Mouse (Mus musculus) A20 (cell line): Measurements from ENCODE around the gene Runx3.

Source experiments
- DNase-seq: peaks from one replicate; pipeline ENCODE4 v3.0.0-alpha.2; 2011; ENCODE audit warnings: low read depth, low spot score

Runx3 gene

DNA sequence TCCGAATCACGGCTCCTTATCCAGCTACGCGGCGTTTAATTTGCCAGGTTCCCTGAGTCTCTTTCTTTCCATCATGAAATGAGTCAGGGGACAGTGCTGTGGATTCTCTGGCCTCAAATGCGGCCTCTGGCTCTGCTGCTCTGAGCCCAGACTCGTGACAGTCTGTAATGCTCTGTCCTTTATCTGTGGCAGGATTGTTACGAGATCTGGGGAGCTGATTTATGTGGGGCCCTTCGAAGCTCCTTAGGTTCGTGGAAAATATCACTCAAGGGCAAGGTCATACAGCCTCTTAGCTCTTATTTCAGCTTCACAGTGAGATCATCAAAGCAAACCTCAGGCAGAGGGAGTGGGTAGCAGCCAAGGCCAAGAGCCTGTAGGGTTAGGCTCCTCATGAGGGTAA lies 6.2 kb upstream of the Runx3 start:
- no peak for DNase-seq

DNA sequence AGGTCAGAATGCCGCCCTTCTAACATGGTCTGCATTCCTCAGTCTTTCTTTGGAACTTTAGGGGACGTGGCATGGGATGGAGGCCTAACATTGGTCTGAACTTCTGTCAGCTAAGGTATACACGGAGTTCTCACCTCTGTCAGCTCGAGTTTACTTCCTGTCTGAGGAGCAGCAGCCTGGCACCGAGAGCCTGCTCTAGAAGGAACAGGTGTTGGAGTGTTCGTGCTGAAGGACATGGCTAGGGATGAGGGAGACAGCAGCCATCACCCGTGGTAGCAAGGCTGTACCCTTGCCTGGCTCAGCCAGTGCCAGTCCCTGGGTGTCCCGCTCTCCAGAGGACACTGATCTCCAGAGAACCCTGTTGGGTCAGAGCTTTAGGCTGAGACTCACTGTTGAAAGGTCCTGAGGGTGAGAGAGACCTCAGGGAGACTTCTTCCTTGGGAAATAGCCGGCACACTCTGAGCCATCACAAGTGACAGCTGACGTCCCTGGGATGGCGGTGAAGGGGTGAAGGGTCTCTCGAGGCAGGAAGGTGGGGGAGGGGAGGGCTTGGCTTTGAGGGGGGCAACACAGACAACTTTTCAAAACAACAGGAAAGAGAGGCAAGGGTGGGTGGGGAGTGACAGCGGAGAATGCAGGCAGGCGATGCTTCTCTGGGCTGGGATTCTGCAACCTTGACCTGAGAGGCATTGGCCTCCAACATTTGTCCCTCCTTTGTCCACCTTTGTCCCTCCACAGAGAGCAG lies 4.9 kb upstream of the Runx3 start:
- no peak for DNase-seq

DNA sequence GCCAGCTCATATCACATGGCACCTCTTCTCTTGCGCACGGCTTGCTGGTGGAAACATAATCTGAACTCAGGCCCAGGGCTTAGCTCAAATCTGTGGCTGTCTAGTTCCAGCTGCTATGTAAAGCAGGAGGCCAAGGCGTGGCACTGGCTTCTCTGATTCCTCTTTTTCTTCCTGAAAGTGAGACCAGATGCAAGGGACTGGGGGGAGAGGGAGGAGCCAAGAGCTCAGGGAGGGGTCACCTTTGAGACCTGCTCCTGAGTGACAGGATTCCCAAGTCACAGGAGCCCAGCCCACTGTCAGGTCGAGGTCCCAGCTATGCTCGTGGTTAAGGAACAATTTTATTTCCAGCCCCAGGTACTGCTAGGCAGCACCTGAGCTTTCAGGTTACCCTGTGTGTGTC lies 4.1 kb upstream of the Runx3 start:
- DNase-seq = no peak

DNA sequence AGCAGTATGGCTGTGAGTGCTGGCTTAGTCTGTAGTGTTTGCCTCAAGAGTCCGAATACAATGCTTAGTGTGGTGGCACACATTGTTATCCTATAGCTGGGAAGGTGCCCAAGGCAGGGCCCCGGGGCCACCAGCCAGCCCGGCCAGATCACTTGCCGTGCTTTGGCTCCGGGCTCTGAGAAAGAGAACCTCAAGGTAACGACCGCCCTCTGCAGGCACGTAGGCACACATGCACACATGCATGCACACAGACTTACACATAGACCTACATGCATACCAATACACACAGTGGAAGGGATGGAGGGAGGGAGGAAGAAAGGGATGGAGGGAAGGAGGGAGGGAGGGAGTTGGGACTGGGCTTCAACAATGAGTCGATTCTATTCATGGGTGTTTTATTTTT lies 2.6 kb upstream of the Runx3 start:
- no peak for DNase-seq

DNA sequence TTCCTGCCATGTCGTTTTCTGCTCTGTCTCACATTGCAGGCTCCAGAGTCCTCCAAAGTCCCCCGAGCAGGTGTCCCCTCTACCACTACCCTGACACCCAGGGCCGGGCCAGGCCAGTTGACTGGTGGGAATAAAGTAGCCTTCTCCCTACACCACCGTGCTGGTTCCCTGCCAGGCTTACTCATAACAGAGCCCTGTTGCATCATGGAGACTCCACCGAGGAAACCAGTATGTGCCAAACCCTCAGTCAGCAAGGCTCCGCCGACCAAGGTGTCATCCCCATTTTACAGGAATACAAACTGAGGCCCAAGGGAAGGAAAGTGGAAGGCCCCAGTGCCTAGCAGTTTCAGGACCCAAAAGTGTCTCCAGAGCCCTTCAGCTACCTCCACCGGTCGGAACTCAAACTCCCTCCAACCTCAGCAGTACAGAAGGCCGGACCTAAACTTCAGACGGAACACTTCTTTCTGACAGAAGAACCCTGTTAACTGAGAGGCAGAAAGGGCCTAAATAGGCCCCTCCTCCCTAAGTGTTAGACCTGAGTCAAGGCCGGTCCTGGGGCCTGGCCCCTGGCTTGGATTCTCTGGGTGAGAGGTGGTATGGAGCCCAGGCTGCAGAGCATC lies 1.5 kb upstream of the Runx3 start:
- DNase-seq = no peak

DNA sequence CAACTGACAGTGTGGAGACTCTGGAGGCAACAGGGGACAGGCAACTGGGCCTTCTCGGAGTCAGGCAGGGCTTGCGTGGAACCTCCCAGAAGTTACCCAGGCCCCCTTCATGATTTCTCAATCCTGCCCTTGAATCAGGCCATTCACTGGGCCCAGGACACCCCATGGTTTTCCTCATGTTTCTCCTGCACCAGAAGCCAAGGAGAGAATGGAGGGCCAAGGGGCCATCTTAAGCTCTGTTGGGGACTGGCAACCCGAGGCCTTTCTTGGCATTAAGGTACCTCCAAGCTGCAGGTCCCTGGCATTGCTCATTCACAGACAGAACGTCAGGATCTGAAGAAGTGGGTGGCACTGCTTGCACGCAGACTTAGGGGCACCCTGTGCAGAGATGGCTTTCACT lies 3.3 kb downstream of the Runx3 start:
- no peak for DNase-seq

DNA sequence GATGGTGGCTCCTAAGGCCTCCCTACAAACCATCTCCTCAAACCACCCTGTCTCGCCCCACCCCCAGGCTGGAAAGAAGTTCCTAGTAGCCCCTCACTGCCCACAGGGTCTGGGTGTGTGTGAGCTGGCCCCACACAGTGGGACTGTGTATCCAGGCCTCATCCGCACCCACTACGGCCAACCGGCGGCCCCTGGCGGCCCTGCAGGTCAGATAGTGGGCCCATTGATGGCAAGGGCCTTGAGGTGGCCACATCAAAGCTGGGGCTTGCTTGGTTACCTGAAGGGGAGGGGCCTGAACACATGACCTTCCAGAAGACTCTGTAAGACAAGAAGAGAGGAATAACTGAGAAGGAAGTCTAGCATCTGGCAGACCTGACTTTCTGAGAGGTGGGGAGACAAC lies 4.3 kb downstream of the Runx3 start:
- DNase-seq = no peak

DNA sequence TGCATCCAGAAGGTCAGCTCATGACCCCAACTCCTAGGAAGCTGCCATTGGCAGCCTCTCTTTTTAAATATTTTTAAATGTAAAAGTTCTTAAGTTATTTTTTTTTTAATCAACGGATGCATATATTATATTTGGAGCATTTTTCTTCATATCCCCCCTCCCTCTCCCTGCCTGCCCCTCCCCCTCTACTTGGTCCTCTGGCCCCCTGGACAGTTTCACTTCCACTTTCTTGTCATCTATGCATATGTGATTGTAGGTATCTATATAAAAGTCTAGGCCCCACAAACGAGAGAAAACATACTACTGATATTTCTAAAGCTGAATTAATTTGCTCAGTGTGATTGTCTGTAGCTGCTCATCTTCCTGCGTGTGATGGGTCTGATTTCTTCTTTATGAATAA lies 4.7 kb downstream of the Runx3 start:
- DNase-seq = peak; percentile 38

DNA sequence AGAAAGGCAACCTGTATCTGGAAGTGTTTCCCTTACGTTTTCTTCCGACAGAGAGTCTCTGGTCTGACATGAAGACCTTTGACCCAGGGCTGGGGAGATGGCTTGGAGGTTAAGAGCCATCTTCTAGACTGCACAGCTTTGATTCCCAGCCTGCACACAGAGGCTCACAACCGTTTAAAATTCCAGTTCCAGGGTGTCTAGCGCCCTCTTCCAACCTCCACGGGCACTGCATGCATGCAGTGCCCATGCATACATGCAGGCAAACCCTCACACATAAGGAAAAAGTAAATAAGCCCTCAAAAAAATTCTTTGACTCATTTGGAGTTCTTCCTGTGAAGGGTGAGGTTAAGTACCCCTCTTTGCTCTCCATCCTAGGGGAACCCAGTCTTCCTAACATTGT lies 5.9 kb downstream of the Runx3 start:
- DNase-seq = no peak

DNA sequence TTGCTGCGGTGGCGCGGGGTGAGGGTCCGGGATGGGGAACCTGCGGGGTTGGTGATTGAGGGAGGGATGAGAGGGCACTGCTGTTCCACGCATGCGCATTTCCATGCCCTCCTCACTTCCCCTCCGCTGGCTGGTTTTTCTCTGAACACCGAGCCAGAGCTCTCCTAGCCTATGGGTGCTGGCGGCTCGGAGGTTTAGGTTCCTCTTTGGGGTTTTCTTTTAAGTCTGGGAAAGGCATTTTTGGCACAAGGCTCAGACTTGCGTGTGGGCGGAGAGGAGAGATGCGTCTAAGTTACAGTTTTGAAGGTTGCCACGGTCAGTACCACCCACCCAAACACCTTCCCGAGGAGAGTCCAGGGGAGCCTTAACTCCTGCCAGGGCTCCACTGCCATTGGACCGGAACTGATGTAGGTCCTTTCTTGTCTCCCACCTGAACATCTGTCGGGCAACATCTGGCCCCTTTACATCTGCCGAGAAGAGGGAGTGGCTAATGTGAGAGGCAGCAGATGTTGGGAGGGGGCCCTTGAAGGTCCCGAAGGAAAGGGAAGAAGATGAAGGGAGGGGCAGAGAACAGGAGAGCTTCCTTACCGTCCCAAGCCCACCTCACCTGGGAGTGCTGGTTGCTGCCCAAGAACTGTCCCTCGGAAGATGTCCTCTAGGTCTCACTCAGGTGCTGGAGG lies 8.5 kb downstream of the Runx3 start:
- DNase-seq = peak; percentile 79

DNA sequence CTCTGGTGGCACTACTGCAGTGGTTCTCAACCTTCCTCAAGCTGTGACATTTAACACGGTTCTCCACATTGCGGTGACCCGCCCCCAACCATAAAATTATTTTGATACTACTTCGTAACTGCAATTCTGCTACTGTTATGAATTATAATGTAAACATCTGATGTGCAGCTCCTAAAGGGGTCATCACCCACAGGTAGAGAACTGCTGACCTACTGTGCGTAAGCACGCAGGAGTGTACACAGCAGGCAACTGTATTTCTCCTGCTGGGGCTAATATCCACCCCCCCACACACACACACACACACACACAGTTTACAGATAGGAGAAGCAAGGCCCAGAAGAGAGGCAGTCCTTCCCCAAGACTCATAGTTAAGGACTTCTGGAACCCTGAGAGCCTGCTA lies 9.7 kb downstream of the Runx3 start:
- DNase-seq = no peak

DNA sequence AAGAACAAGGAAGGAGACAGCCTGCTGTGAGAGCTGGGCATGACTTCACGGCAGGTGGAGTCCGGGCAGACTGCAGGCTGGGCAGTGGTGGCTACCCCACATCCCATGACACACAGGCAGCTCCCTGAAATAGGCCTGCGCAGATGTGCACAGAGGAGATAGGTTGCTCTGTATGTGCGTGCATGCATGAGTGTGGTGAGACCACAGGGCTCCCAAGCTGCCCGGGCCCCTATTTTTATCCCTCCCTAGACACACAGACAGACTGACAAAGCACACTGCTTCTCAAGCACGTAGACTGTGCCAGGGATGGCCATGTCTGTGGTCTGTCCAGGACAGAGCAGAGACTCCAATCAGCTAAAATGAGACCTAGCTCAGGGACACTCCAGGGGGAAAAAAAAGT lies 10.7 kb downstream of the Runx3 start:
- no peak for DNase-seq

DNA sequence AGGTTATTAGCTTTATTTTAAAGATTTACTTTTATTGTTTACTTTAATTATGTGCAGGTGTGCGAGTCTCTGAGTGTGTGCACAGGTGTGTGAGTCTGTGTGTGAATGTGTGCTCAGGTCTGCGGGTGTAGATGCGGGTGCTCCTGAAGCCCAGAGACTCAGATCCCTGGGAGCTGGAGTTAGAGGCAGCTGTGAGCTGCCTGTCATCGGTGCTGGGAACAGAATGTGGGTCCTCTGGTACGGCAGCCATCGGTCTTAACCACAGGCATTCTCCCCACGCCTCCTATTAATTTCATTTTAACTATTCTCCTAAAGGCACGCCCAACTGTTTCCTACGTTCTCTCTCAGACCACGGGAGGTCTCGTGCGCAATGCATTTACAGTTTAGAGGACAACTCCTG lies 12.3 kb downstream of the Runx3 start:
- DNase-seq = no peak

DNA sequence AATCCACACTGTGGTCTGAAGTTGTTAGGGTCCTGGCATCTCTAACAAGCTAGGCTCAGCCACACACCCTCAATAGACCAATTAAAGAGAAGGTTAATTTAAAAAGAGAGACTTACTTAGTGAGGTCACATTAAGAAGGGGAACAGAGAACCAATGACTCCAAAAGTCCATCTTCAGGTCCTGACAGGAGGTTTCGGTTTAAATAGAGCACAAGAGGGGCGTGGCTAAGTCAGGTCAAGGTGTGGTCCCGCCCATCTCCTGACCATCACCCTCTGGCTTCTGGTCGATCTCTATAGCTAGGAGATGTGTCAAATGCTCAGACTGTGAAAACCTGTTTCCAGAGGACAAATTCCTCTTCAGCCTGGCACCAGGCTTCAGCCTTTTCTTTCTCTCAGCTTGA lies 13.3 kb downstream of the Runx3 start:
- no peak for DNase-seq

DNA sequence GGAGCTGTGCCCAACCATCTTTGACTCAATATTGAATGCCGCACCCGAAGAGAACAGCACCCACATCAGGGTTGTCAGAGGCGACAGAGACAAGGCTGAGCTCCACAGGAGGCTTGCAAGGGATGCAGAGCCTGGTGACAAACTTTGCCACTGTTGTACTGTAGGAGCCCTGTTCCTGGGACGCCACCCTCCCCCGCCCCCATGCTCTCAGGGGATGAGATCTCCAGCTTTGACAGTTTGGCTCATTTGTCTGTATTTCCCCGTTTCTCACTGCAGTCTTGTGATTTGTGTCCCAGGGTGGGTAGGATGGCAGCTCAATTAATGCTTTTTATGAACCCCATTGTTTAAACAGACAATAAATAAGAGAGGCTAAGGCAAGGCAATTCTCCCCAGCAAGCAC lies 14.9 kb downstream of the Runx3 start:
- DNase-seq = no peak

DNA sequence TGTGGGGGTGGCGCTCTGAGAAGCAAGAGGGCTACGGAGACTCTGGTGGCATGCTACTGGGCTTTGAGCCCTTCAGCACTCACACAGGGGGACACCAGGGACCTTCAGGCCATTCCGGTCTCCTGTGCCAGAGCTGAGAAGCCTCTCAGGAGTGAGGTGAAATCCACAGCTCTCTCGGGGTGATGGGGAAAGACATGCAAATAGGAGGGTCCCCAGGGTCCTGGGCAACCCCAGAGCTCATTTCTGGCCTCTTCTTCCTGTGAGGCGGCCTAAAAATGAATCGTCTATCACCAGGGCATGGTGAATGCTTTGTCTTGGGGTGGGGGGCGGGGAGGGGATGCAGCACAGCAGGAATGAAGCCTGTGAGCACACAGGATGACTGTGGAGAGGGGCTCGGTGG lies 15.8 kb downstream of the Runx3 start:
- DNase-seq = no peak

DNA sequence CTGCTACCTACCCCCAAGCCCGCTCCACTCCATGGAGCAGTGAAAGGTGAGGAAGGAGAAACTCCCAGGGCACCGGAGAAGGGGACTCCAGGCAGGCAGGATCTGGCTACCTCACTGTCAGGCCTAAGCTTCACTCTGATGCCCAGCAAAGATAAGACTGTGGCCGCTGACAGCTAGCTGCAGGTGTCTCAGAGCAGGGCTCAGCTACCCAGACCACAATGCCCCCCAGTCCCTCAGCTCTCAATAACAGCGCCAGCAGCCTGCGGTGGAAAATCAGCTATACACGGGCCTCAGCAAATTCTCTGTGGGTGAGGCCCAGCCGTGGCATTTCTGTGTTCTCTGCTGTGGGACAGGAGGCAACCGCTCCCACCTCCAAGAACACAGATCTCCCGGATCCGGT lies 16.2 kb downstream of the Runx3 start:
- no peak for DNase-seq

DNA sequence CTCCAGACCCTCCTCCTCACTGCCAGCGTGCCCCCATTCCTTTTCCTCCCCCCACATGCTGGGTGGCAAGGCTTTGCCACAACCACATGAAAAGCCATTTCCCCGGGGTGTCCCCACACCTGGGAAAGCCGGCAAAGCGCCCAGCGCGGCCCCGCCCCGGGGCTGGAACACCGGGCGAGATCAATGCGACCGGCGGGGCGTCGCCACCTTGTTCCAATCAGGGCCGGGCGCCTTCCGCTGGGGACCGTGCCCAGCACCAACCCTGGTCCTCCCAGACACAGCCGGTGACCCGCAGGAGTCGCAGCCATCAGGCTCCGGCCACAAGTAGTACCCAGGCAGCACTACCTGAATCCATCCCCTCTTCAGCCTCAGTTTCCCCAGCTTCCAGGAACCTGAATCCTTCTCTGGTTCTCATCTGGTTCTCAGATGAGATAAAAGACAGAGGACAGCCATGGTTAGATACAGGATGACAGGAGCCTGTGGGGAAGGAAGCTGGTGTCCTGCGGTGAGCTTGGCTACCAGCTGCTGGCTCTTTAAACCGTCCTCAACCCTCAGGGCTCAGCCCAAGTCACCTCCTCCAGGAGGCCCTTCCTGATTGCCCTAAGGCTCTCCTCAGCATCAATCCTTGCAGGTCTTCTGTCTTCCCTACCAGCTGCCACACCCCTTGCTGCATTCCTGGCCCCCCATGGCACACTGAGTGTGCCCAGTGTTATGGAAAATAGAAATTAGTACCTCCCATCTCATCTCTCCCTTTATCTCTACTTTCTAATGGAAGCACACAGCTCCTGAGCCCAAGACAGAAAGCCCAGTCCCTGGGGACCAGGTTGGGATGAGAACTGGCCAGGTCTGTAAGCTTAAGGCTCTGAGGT lies 20.4 kb downstream of the Runx3 start:
- no peak for DNase-seq

DNA sequence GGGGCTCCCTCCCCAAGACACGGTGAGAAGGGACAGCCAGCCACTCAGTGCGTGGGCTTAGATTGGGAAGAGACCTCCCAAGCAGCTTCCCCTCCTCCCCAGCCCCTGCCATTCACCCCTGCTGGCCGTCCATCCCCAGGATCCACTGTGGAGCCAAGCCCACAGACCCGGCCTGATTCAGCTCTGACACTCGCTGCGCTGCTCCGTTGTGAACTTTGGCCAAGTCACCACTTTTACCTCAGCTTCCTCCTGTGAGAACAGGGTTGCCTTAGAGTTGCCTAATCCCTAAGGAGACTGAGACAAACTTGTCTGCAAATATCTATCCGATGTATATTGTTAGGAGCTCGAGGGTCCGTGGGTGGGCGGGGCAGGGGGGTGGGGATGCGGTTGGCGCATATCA lies 21.3 kb downstream of the Runx3 start:
- DNase-seq = no peak

DNA sequence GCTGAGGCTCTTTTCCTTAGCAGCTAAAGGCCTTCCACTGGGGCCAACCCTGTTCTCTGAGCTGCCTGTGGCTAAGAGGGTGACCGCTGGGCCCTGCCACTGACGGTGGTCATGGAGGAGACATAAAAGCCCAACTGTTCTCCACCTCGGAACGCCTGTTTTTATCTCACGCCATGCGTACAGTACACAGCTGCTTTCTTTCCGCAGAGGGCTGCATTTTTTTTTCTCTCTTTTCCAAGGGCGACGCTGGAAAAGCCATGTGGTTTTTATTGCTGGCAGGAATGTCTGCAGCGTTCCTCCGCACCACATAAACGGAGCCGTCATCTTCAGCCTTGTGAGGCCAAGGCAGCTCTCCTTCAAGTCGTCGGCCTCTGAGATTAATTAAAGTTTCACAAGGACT lies 26.3 kb downstream of the Runx3 start:
- no peak for DNase-seq

DNA sequence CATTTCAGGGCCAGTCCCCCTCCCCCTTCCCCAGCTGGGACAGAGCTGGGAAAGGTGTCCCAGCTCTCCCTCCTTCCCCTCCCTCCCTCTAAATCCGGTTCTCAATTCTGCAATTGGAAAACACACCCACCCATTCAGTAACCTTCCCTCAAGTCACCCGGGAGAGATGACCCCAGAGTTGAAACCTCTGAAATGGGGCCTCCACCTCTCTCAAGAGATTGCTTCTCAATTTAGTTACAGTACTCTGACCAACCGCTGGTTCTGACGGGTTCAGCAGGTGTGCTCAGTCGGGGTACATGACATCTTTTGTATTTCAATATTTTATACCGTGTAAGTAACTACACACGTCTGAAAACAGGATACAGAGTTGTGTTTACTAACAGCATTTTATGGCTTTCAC lies 28.2 kb downstream of the Runx3 start:
- DNase-seq = peak; percentile 40
